Mouse (Mus musculus) E14TG2a.4 (cell line): Measurements from ENCODE around the gene Cry1.

Source experiments
- CTCF ChIP-seq: conservative IDR thresholded peaks from 2 replicates; pipeline ENCODE4 v1.5.1; 2014; ENCODE audit warnings: low read length
- NANOG ChIP-seq: IDR thresholded peaks from 2 replicates; pipeline ENCODE4 v1.6.1; 2014; ENCODE audit warnings: borderline replicate concordance, low read length, mixed read lengths

DNA sequence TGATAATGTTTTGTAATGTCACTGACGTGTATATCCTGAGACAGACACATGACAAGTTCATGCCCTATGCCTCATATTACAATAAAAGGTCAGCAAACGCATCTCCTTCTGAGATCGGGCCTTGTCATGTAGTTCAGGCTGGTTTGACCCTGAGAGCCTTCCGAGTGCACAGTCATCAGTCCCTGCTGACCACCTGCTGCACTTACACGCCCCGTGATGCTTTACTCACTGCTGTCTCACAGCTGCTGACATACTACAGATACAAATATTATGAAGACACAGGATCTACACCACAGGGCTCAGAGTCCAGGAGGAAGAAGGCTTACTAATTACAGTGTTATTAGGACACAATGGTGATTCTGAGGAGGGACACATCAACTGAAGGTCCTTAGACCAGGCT lies 48.3 kb downstream of the Cry1 start:
- TF ChIP-seq CTCF (no peak), NANOG (no peak)
